Mouse (Mus musculus) MEL (cell line): ENCODE measurements around the gene Srgn.

Source experiments
- CTCF ChIP-seq, 3 experiments: IDR thresholded peaks in 2 of 3; conservative IDR thresholded peaks in 1 of 3; 2 replicates each; pipeline ENCODE4 v1.5.1; 2011 to 2012; ENCODE audit warnings: low read length in 3 of 3, low read depth in 2 of 3, mild to moderate bottlenecking in 2 of 3, improper control_type of control experiment in 1 of 3, inconsistent platforms in 1 of 3, mixed read lengths in 1 of 3, moderate library complexity in 1 of 3; ENCODE audit not compliant: control insufficient read depth in 1 of 3, insufficient read depth in 1 of 3, poor library complexity in 1 of 3, severe bottlenecking in 1 of 3
- E2F4 ChIP-seq: IDR thresholded peaks from 2 replicates; pipeline ENCODE4 v1.6.1; 2011; ENCODE audit warnings: low read depth, low read length, improper control_type of control experiment, borderline replicate concordance
- MAFK ChIP-seq: IDR thresholded peaks from 2 replicates; pipeline ENCODE4 v1.6.1; 2011; ENCODE audit warnings: low read depth, mild to moderate bottlenecking, low read length, improper control_type of control experiment, borderline replicate concordance
- MEF2A ChIP-seq: IDR thresholded peaks from 2 replicates; pipeline ENCODE4 v1.6.1; 2014; ENCODE audit warnings: low read depth, mild to moderate bottlenecking, inconsistent platforms, low read length, improper control_type of control experiment; ENCODE audit not compliant: poor library complexity, insufficient replicate concordance, severe bottlenecking; ENCODE audit errors: extremely low read depth
- MYC ChIP-seq: IDR thresholded peaks from 2 replicates; pipeline ENCODE4 v1.6.1; 2011; ENCODE audit warnings: low read depth, mild to moderate bottlenecking, low read length, improper control_type of control experiment, moderate library complexity
- POLR2A ChIP-seq, 2 experiments: IDR thresholded peaks; 2 replicates each; pipeline ENCODE4 v1.6.1; 2011 to 2012; ENCODE audit warnings: low read length in 2 of 2, mild to moderate bottlenecking in 2 of 2, control low read depth in 1 of 2, improper control_type of control experiment in 1 of 2, low read depth in 1 of 2, moderate library complexity in 1 of 2; ENCODE audit not compliant: control insufficient read depth in 1 of 2, insufficient read depth in 1 of 2, poor library complexity in 1 of 2

DNA sequence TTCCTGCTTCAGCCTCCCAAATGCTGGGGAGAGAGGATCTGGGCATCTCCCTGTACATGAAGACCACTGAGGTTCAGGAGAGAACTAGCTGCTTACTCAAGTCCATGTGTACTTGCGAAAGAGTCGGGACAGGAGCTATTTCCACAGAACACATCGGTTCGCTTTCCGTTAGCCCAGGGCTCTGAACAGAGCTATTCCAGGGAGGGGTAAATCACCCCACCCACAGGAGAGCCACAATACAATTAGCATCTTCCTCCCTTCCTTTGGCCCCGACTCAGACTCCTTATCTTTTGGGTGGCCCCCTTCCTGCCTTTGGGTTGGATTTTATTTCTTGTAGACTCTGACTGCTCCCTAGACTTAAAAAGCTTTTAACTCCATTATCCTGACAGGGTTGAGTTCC, 9.7 kb downstream of the Srgn start:
- no peak for TF ChIP-seq MEF2A
- TF ChIP-seq MAFK, result no peak
- TF ChIP-seq POLR2A (IDR thresholded peaks at IDR 0.05; ENCODE audit: control insufficient read depth in 1 of 2, insufficient read depth in 1 of 2, low read depth in 1 of 2, low read length in 2 of 2, poor library complexity in 1 of 2), result no peak
- no peak for TF ChIP-seq CTCF (IDR thresholded peaks at IDR 0.05 in 2 of 3, conservative IDR thresholded peaks at IDR 0.05 in 1 of 3; ENCODE audit: control insufficient read depth in 1 of 3, insufficient read depth in 1 of 3, low read depth in 2 of 3, low read length in 3 of 3, poor library complexity in 1 of 3, severe bottlenecking in 1 of 3)
- no peak for TF ChIP-seq MYC
- TF ChIP-seq E2F4, result no peak
